Mouse (Mus musculus) monocyte, adult 2 months (primary cell): ENCODE measurements around the gene Med24.
A peak's percentile ranks its signal among the peaks of the same experiment; 100 is the strongest.

ENCODE experiments used
- DNase-seq, 2 experiments: peaks; one replicate each; pipeline ENCODE4 v3.0.0; 2022; ENCODE audit warnings: low spot score in 2 of 2, low read depth in 1 of 2

The Med24 gene

GRCm38 (mm10) chr11:98766346-98766745 lies 37.1 kb upstream of the Med24 start:
- DNase-seq, result no peak

DNA sequence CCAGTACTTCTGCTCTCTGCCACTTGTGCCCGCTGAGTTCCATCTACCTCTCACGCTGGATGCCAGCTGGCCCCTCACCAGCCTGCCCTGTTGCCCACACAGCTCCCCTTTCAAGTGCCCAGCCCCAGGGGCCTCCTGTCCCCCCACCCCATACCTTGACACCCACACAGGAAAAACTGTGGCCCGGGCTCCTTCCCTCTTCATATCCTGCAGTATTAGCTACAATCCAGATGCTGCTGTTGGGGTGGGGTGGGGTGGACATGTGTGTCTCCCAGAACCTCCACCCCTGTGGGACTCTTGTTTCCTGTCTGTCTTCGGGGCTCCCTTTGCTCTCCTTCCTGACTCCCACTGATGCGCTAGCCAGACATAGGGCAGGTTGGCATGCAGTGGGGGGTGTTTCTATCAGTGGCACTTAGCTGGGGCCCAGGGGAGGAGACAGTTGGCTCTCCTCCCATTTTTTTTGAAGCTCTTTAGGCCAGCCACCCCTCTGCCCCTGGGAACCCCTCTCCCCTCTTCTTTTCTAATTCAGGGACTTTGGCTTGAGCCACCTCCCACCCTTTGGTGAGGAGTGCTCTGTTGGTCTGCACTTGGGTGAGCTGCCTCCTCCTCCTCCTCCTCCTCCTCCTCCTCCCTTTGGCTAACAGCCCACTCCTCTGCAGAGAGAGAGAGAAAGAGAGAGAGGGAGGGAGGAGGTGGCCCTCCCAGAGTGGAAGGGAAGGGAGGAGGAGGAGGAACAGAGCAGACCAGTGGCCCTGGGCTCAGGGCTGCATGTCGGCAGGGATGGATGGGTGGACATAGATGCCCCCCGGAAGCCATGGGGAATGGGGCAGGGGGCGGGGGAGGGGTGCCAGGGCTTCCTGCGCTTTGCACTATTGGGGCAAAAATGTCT lies 36.4 kb upstream of the Med24 start:
- no peak for DNase-seq

DNA sequence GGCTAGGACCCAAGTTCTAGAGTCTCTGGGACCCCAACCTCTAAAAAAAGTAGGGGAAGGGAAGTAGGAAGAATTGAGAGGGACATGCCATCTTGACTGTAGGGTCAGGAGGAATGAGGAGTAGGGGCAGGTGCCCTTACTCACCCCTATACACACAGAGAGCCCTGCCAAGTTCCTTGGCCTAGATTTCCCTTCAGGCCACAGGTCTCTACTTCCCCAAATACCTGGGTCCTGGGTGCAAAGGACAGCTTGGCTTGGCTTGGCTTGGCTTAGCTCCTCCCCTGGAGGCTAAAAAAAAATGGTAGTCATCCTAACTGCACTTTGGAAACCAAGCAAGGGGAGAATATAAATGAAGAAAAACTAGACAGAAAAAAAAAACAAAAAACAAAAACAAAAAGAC lies 35.5 kb upstream of the Med24 start:
- no peak for DNase-seq

- DNase-seq, result no peak
These were observed 34.9 kb upstream of the Med24 start for GRCm38 (mm10) chr11:98764091-98764490.

- DNase-seq, result no peak
These were observed 34.2 kb upstream of the Med24 start for GRCm38 (mm10) chr11:98763502-98763861.

DNA sequence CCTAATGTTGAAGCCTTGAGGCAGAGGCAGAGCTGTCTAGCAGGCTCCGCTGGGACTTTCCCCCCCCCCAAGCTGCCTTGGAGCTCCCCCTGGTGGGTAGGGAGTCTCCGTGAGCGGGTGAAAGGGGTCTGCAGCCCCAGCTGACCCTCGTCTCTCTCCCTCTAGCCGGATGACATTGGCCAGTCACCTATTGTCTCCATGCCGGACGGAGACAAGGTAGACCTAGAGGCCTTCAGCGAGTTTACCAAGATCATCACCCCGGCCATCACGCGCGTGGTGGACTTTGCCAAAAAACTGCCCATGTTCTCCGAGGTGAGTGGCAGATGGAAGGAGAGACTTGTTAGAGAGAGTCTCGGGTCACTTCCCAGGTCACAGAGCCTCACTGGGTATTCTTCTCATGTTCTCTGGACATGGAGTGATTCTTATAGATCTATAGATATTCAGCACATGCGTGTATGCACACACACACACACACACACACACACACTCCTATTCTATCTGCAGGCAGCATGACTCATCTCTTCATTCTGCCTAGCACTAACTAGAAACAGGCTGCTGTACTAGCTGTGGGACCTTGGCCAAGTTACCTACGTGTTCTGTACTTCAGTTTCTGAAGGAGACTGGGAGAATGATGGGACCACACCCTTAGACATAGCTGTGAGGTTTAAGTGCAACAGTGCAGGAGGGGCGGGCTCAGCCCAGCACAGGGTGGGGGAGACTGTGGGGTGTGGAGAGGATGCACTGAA lies 33.7 kb upstream of the Med24 start:
- no peak for DNase-seq

DNA sequence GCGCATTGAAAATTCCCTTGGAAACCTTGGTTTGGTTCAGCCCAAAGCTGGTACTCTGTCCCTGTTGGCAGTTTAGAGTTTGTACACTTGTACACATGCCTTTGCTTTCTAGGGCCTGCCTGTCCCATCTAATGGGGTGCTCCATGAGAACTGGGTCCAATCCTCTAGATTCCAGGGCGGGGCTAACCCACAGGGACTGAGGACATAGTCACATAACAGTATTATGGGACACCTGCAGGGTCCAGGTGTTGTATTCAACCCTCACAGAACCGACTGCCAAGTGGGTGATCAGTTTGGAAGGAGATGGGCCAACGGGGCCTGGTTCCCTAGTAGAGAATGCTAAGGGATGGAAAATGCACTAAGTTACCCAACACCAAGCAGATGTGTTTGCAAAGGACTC lies 32.7 kb upstream of the Med24 start:
- no peak for DNase-seq

GRCm38 (mm10) chr11:98756711-98757110 lies 27.5 kb upstream of the Med24 start:
- DNase-seq, result no peak

DNA sequence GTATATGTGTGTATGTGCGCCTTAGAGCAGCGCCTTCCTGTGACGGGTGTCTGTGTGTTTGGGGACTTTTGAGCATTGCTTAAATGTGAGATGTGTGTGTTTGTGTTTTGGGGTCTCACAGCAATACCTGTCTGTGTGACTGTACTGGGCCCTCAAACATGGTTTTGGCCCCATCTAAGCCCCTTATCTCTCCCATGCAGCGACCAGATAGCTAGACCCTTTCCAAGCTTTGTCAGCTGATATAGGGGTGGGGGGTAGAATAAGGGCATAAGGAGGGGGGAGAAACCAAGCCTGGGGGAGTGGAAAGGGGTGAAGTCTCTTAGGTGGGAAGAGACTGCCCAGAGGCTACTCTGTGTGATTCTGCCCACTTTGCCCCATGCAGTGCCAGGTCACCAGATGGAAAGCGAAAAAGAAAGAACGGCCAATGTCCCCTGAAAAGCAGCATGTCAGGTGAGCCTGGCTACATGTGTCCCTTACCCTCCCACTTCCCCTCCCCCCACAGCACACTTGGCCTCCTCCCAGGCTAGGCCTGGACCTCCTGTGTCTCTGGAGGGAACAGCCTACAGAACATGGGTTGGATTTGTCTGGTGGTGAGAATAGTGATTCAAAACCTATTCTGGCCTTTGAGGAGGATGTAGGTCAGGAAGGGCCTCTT lies 26.6 kb upstream of the Med24 start:
- DNase-seq, result no peak

DNA sequence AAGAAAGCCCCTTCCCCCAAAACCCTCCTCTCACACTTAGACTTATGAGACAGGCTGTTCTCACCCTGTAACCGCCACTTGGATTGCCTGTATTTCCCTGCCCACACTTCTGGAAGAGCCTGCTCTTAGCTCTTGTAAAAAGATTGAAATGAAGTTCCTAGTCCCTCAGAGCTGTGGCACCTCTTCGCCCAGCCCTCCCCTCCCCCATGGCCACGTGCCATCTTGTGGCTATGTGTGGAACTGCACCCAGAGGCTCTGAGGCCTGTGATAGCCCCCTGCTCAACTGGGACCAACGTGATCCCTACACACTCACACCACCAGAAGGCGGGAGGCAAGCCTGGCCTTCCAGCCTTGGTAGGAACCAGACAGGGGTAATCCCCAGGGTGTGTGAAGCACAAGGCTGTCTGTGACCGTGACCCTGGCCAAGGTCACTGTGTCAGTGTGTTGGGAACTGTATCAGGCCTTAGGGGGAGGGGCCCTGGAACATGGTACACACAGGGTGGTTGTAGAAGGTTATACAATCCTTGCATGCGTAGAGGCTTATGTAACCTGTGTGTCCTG lies 25.5 kb upstream of the Med24 start:
- DNase-seq, result peak in 1 of 2 experiments; percentile 63

- no peak for DNase-seq
These were observed 25.0 kb upstream of the Med24 start for GRCm38 (mm10) chr11:98754151-98754620.

DNA sequence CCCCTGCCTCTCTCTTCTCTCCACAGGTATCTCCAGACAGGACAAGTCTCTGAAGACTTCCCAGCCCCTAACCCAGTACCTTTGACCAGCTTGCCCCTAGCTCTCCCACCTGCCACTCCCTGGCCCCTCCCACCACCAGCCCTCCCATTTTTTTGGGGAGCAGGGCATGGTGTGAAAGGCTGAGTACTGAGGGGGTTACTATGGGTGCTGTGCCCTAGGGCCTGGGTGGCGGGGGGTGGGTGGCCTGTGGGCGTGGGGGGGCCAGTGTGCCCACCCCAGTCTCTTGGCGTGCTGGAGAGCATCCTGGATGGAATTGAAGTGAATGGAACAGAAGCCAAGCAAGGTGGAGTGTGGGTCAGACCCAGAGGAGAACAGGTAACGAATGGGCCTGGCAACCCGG lies 24.0 kb upstream of the Med24 start:
- no peak for DNase-seq

- no peak for DNase-seq
These were observed 23.4 kb upstream of the Med24 start for GRCm38 (mm10) chr11:98752562-98753140.

GRCm38 (mm10) chr11:98751221-98751782 lies 22.1 kb upstream of the Med24 start:
- DNase-seq, result no peak

DNA sequence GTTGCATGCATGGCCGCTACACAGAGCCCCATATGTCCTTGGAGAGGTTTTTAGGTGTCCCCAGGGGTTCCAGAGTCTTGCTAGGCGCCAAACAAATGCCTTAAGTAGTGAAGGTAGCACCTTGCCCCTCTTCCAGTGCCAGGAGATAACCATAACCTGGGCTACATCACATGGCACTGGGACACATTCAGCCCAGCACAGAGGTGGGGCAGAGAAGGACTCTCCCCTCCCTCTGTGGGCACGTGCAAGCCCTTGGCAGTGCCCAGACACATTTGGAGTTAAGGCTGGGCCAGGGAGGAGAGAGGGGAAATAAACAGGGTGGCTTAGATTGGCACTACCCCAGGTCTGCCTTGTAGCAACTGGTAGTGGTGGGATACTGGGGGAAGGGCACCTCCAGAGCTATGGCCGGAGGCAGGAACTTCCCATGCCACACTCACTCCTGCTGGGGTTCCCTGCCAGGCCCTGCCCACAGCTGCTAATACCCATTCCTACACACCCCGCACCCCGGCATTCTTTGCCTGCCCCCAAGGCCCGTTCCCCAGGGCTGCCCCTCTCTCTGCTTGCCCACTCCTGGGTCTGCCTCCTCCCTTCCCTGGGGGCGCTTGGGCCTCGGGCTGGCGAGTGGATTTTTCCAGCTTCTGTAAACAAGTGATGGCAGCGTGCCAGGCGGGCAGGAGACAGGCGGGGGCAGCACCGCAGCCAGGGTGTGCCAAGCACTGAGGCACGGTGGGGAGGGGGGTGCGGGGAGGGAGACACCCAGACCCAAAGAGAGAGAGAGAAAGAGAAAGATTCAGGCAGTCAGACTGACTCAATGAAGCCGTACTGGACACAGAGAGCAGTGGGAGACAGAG lies 21.3 kb upstream of the Med24 start:
- no peak for DNase-seq

DNA sequence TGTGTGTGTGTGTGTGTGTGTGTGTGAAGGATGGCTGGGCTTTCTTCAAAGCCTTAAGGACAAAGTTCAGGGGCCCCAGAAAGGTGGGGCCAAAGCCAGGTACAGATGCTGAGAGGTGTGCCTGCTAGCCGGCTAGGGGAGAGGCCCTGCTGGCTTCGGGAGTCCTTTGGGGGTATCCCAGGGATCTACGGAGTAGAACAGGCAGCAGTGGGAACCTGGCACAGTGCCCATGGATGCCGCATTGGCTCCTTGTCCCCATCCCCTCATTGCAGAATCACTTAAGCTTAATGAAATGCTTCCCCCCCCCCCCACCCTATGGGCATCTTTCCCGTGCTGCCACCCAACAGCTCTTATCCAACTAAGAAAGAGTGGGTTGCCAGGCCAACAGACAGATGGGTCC lies 20.5 kb upstream of the Med24 start:
- no peak for DNase-seq

- DNase-seq, result no peak
These were observed 19.5 kb upstream of the Med24 start for GRCm38 (mm10) chr11:98748506-98749416.

GRCm38 (mm10) chr11:98747804-98748505 lies 18.7 kb upstream of the Med24 start:
- DNase-seq, result no peak
